Mouse (Mus musculus): Measurements from ENCODE around the gene Eif4g3.
"Not testable (repeated sequence)": the region's sequence is repeated elsewhere in the genome, so short reads cannot be mapped to it uniquely, and the experiment has no call there.

Gene Eif4g3

DNA sequence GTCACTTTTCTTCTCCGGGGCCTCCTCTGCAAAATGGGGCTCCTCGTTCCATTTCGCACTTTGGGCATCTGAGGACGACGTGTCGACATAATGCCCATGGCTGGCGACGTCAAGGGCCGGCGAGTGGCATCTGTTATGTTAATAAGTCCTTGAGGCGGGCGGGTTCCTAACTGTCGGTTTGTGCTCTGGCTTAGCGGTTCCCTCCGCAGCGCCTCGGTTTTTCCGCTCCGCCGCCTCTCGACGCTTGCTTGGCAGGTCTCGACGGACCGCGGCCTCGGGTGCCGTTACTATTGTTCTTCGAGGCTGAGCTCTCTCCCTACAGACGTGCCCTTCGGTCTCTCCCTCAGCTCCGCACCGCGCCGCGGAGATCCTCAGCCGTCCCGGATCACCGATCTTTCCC lies at the start of gene Eif4g3:
Eif4g3 (plus strand) TSS at position 133 of the 400 bp plus-strand sequence.
- DNase-seq (ENCODE audit: low read depth, low spot score): no peak

- DNase-seq (ENCODE audit: low read depth, low spot score): no peak
Measured at GRCm38 (mm10) chr4:137943540-137943939, 49.3 kb upstream of the Eif4g3 start.

DNA sequence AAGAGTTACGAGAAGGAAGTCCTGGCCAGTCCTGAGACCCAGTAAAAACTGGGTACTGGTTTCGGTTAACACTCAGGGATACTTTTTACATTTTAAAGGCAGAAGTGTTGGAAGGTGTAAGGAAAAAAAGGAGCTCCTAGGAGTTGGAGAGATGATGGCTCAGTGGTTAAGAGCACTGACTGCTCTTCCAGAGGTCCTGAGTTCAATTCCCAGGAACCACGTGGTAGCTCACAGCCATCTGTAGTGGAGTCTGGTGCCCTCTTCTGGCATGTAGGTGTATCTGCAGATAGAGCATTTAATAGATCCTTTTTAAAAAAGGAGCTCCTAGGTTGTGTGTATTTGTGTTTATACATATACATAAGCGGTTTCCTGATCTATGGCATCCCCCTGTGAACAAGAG lies 47.4 kb upstream of the Eif4g3 start:
- no peak for DNase-seq (ENCODE audit: low read depth, low spot score)

DNA sequence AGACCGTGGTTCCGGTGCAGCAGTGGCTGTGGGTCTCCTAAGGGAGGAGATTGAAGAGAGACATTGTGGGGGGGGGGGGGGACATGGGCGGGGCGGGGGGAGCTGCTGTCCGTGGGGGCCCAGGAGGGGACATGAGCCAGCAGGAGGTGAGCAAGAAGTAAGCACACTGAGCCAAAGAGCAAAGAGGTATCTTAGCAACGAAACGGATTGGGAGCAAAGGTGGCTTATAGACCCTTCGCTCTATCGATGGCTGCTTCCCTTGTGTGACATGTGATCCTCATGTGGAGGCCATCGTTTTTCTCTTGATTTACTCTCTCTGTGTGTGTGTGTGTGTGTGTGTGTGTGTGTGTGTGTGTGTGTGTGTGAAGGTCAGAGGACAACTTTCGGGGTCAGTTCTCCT lies 46.4 kb upstream of the Eif4g3 start:
- no peak for DNase-seq (ENCODE audit: low read depth, low spot score)

DNA sequence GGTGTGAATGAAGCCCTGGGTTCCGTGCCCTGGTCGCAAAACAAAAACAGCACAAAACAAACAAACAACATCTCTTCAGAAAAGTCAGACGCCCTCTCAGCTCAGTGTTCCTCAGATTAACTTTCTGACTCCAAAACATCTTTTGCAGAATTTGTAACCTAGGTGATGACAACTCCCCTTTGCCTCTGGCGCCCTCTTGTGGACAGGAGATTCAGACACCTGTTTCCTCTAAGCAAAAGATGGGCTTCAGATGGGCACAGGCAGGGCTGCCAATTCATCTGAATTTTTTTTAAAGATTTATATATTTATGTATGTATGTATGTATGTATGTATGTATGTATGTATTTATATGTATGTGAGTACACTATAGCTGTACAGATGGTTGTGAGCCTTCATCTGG lies 40.0 kb upstream of the Eif4g3 start:
- peak; percentile 69 for DNase-seq (ENCODE audit: low read depth, low spot score)

- no peak for DNase-seq (ENCODE audit: low read depth, low spot score)
Measured at GRCm38 (mm10) chr4:137954184-137954583, 38.6 kb upstream of the Eif4g3 start.

- no peak for DNase-seq (ENCODE audit: low read depth, low spot score)
Measured at GRCm38 (mm10) chr4:137954926-137955396, 37.9 kb upstream of the Eif4g3 start.

DNA sequence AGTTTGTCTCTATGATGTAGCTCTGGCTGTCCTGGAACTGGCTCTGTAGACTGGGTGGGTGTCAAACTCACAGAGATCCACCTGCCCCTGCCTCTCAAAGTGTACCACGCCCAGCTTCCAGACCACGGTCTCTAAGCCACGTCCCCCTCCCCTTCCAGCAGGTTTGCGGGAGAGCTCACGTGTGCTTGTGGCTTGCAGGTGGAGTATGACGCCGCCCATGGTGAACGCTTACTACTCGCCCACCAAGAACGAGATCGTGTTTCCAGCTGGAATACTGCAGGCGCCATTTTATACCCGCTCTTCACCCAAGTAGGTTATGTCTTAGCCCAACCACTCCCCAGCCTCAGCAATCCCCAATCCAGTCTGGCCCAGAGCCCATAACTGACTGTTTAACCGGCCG lies 36.6 kb upstream of the Eif4g3 start:
- DNase-seq (ENCODE audit: low read depth, low spot score): no peak

DNA sequence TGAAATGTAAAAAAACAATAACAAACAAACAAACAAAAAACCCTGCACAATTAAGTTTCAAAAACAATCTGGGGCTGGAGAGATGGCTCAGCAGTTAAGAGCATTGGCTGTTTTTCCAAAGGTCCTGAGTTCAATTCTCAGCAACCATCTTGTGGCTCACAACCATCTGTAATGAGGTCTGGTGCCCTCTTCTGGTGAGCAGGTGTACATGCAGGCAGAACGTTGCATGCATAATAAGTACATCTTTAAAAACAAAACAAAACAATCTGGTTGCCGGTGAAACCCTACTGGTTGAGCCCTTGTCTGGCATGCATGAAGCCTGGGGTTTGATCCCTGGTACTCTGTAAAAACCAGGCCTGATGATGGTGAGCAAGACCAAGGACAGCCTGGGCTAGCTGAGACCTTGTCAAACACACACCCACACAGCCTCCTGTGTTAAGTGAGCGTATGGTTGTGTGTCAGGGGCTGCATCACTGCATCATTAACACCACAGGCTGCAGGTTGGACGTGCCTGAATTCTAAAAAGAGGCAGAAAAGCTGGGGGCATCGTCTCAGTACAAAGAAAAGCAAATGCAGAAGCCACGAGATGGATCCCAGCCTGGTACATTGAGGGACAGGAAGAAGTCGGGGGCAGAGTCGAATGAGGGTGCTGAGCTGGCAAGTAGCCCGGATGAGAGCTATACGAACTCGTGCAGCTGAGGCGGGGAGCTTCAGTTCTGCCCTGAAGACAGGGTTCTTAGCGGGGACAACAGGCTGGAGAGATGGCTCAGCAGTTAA lies 32.7 kb upstream of the Eif4g3 start:
- no peak for DNase-seq (ENCODE audit: low read depth, low spot score)

DNA sequence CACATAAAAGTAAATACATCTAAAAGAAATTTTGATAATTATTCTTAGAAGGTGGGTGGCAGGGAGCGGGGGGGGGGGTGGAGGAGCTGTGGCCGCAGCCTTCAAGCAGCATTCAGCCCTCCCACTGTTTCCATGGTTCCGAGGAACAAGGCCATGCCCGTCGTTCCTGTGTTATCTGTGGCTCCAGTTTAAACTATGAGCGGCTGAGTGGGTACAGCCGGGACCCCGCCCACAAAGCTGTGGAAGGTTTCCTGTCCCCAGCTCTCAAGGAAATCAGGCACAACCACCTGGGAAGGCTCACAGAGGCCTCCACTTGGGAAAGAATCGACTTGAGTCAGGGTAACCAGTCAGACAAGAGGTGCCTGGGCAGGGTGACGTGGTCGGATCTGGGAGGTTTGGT lies 32.1 kb upstream of the Eif4g3 start:
- no peak for DNase-seq (ENCODE audit: low read depth, low spot score)

GRCm38 (mm10) chr4:137962643-137963350 lies 30.0 kb upstream of the Eif4g3 start:
- DNase-seq (ENCODE audit: low read depth, low spot score): no peak

- DNase-seq (ENCODE audit: low read depth, low spot score): no peak
Measured at GRCm38 (mm10) chr4:137963431-137963830, 29.4 kb upstream of the Eif4g3 start.

DNA sequence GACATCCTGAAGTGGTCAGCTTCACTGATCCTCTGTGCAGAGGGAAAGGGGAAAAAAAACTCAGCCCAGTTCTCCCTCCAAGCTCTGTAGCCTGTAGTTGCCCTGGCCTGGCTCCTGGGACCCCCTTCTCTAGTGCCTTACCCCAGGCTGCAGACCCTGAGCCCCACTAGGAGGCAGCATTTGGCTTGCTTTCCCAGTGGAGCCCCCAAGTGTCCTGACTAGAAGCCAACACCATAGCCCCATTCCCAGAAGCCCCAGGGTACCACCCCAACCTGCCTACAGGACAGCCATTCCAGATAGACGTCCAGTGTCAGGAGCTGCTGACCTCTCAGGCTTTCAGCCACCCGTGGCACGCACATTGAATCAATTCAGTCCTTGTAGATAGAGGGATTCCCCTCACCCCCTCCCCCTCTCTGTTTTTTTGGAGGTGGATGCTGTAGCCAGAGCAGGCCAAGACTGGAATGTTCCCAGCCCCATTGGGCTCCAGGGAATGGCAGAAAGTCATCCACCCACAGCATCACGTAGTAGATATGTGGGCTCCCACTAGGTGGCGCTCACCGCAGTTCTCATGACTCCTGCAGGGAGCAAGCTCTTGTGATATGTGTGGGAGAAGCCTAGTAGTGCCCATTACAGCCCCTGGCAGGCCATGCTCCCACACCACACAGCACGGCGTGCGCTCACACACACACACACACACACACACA lies 28.8 kb upstream of the Eif4g3 start:
- peak; percentile 57 for DNase-seq (ENCODE audit: low read depth, low spot score)

- no peak for DNase-seq (ENCODE audit: low read depth, low spot score)
Measured at GRCm38 (mm10) chr4:137964585-137964930, 28.3 kb upstream of the Eif4g3 start.

DNA sequence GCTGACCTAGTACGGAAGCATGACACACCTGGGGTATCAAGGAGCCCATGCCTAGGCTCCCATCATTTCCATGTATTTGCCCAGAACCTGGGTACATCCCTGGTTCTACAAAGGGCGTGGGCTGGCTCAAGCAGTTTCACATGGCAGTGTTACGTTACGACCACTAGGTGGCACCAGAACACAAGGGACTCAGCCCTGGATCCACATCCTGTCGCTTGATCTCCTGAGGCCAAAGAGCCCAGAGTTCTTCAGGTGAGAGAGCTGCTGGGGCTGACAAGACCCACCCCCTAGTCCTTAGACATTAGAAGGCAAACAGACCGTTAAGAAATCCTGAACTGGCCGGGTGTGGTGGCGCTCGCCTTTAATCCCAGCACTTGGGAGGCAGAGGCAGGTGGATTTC lies 24.6 kb upstream of the Eif4g3 start:
- DNase-seq (ENCODE audit: low read depth, low spot score): peak; percentile 80

DNA sequence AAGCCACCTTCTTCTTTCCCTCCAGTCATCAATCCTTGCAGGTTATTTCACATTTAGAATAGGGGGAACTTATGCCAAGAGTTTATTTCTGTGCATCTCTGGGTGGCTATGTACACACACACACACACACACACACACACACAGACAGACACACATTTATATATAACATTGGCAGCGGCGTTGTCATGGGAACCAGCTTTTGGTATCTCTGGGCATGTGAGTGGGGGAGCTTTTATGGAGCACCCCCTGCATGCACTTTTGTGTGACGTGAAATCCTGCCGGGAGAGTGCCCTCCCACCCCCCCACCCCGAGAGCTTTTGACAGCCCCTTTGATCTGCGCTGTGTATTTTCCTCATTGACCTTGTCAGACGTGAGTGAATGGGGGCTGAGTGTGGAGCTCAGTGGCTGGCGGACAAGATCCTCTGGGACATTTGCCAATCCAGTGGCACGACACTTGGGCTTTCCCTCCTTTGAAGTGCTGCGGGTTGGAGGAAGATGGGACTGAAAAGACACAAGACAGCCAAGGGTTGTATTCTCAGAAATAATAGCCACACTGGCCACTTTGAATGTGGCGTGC lies 22.1 kb upstream of the Eif4g3 start:
- not testable (repeated sequence) for DNase-seq (ENCODE audit: low read depth, low spot score)

DNA sequence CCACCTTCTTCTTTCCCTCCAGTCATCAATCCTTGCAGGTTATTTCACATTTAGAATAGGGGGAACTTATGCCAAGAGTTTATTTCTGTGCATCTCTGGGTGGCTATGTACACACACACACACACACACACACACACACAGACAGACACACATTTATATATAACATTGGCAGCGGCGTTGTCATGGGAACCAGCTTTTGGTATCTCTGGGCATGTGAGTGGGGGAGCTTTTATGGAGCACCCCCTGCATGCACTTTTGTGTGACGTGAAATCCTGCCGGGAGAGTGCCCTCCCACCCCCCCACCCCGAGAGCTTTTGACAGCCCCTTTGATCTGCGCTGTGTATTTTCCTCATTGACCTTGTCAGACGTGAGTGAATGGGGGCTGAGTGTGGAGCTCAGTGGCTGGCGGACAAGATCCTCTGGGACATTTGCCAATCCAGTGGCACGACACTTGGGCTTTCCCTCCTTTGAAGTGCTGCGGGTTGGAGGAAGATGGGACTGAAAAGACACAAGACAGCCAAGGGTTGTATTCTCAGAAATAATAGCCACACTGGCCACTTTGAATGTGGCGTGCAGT lies 17.9 kb upstream of the Eif4g3 start:
- not testable (repeated sequence) for DNase-seq (ENCODE audit: low read depth, low spot score)

DNA sequence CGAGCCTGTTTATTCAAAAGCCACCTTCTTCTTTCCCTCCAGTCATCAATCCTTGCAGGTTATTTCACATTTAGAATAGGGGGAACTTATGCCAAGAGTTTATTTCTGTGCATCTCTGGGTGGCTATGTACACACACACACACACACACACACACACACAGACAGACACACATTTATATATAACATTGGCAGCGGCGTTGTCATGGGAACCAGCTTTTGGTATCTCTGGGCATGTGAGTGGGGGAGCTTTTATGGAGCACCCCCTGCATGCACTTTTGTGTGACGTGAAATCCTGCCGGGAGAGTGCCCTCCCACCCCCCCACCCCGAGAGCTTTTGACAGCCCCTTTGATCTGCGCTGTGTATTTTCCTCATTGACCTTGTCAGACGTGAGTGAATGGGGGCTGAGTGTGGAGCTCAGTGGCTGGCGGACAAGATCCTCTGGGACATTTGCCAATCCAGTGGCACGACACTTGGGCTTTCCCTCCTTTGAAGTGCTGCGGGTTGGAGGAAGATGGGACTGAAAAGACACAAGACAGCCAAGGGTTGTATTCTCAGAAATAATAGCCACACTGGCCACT lies 13.7 kb upstream of the Eif4g3 start:
- not testable (repeated sequence) for DNase-seq (ENCODE audit: low read depth, low spot score)

- DNase-seq (ENCODE audit: low read depth, low spot score): no peak
Measured at GRCm38 (mm10) chr4:137982869-137983268, 10.0 kb upstream of the Eif4g3 start.

DNA sequence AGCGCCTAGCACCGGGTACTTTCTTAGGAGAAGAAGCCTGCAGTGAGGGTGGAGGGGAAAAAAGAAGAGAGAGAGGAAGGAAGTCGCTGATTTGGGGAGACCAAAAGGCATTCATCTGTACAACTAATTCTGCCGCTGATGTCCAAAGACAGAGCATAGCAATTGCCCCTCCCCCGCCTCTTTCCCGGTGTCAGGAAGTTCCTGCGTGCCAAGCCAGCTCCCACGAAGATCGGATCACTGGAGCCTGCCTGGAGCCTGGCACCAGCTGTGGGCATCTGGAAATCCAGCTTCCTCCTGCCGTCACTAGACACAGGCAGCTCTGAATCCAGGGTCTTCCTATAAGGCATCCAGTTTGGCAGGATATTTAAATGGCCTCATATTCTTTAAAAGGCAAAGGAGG lies 8.6 kb upstream of the Eif4g3 start:
- DNase-seq (ENCODE audit: low read depth, low spot score): no peak

- no peak for DNase-seq (ENCODE audit: low read depth, low spot score)
Measured at GRCm38 (mm10) chr4:137984746-137985145, 8.1 kb upstream of the Eif4g3 start.
